Comparison of ENCODE assay signal across 25 mouse cellular contexts in genomic region chr6:138437351-138437750, GRCm38 (mm10).
A peak's percentile ranks its signal among the peaks of the same experiment; 100 is the strongest.
DNase-seq lines count a peak whose midpoint lies in the region; ATAC-seq and TF ChIP-seq lines count a peak whose summit lies in the region.
"Had no signal": no experiment of that assay in that cellular context is flagged by ENCODE, and none has a peak within 500 bp of the region (broad histone marks: within the 10 kb centered on the region; RNA-seq: fewer than 3 reads in every experiment).

No protein-coding gene starts in this region.

- no peaks in the 10 kb centered on the region for H3K27me3 ChIP-seq in forebrain, embryonic 14.5 days (replicated peaks; ENCODE audit: control insufficient read depth, insufficient read depth, low read length)
- no peaks in the 10 kb centered on the region for H3K27me3 ChIP-seq in forebrain, embryonic 13.5 days
- H3K27me3 ChIP-seq in lung, embryonic 14.5 days (ENCODE audit: insufficient read depth, low read length): no peaks in the 10 kb centered on the region
- H3K27me3 ChIP-seq in midbrain, embryonic 11.5 days (ENCODE audit: control insufficient read depth, insufficient read depth, low read length): no peaks in the 10 kb centered on the region
- no peaks in the 10 kb centered on the region for H3K27me3 ChIP-seq in midbrain, embryonic 16.5 days (ENCODE audit: control insufficient read depth, insufficient read depth, low read depth, low read length)
- H3K27me3 ChIP-seq: embryonic facial prominence, embryonic 12.5 days; embryonic facial prominence, embryonic 15.5 days; forebrain, embryonic 12.5 days; heart, embryonic 12.5 days; heart, embryonic 15.5 days; hindbrain, embryonic 13.5 days had no signal

- peak; percentile 23 for DNase-seq in forebrain, embryonic 14.5 days (ENCODE audit: low spot score)
- DNase-seq in lung, embryonic 14.5 days: peak; percentile 61
- no peak for DNase-seq in lung, postnatal 25 days (ENCODE audit: low spot score)
- DNase-seq in midbrain, embryonic 11.5 days (ENCODE audit: low spot score, missing footprints): peak; percentile 79
- DNase-seq: adrenal gland, adult 8-10 months; adrenal gland, postnatal 25 days; cerebellum, adult 11 months; cerebellum, adult 2 months; cerebellum, adult 9-11 months; cerebellum, postnatal 25 days; gastrocnemius, postnatal 25 days; heart, adult 18-20 months; heart, postnatal 10 days; heart, postnatal 36 days had no signal

- H3K4me1 ChIP-seq in forebrain, embryonic 14.5 days (ENCODE audit: control insufficient read depth, insufficient read depth, low read length): no peaks in the 10 kb centered on the region
- no peaks in the 10 kb centered on the region for H3K4me1 ChIP-seq in forebrain, embryonic 13.5 days
- H3K4me1 ChIP-seq in lung, embryonic 14.5 days (ENCODE audit: insufficient read depth): no peaks in the 10 kb centered on the region; the same call in 1 of the 2 replicates
- H3K4me1 ChIP-seq in midbrain, embryonic 11.5 days (ENCODE audit: control insufficient read depth, insufficient read depth, low read length): no peaks in the 10 kb centered on the region
- no peaks in the 10 kb centered on the region for H3K4me1 ChIP-seq in midbrain, embryonic 16.5 days (ENCODE audit: control insufficient read depth, insufficient read depth, low read length)
- H3K4me1 ChIP-seq: embryonic facial prominence, embryonic 12.5 days; embryonic facial prominence, embryonic 15.5 days; forebrain, embryonic 12.5 days; heart, embryonic 12.5 days; heart, embryonic 15.5 days; hindbrain, embryonic 10.5 days; hindbrain, embryonic 13.5 days had no signal

- TF ChIP-seq CTCF in lung, embryonic 14.5 days (IDR thresholded peaks at IDR 0.05; ENCODE audit: low read depth): no peak

- no peak overlapping the region for H3K4me2 ChIP-seq in forebrain, embryonic 14.5 days (ENCODE audit: low read length)
- H3K4me2 ChIP-seq in forebrain, embryonic 13.5 days: no peak overlapping the region
- H3K4me2 ChIP-seq in lung, embryonic 14.5 days: no peak overlapping the region
- H3K4me2 ChIP-seq in midbrain, embryonic 11.5 days: no peak overlapping the region
- H3K4me2 ChIP-seq in midbrain, embryonic 16.5 days (ENCODE audit: low read length): no peak overlapping the region
- H3K4me2 ChIP-seq: embryonic facial prominence, embryonic 12.5 days; embryonic facial prominence, embryonic 15.5 days; forebrain, embryonic 12.5 days; heart, embryonic 12.5 days; heart, embryonic 15.5 days; hindbrain, embryonic 13.5 days had no signal

- H3K27ac ChIP-seq in forebrain, embryonic 14.5 days (ENCODE audit: low read depth, low read length): no peak overlapping the region
- H3K27ac ChIP-seq in forebrain, embryonic 13.5 days: no peak overlapping the region
- H3K27ac ChIP-seq in lung, embryonic 14.5 days (ENCODE audit: low read depth): no peak overlapping the region
- no peak overlapping the region for H3K27ac ChIP-seq in midbrain, embryonic 11.5 days (ENCODE audit: low read depth, low read length)
- H3K27ac ChIP-seq in midbrain, embryonic 16.5 days (ENCODE audit: low read length): no peak overlapping the region
- H3K27ac ChIP-seq: embryonic facial prominence, embryonic 12.5 days; embryonic facial prominence, embryonic 15.5 days; forebrain, embryonic 12.5 days; heart, embryonic 15.5 days; hindbrain, embryonic 10.5 days; hindbrain, embryonic 13.5 days had no signal

- no peak overlapping the region for H3K9ac ChIP-seq in forebrain, embryonic 14.5 days (ENCODE audit: low read length)
- no peak overlapping the region for H3K9ac ChIP-seq in forebrain, embryonic 13.5 days
- H3K9ac ChIP-seq in lung, embryonic 14.5 days: no peak overlapping the region
- no peak overlapping the region for H3K9ac ChIP-seq in midbrain, embryonic 11.5 days (ENCODE audit: low read length)
- no peak overlapping the region for H3K9ac ChIP-seq in midbrain, embryonic 16.5 days (ENCODE audit: low read depth, low read length)
- H3K9ac ChIP-seq: embryonic facial prominence, embryonic 12.5 days; embryonic facial prominence, embryonic 15.5 days; forebrain, embryonic 12.5 days; heart, embryonic 12.5 days; heart, embryonic 15.5 days; hindbrain, embryonic 13.5 days had no signal

- WGBS in forebrain, embryonic 14.5 days: 59% methylated on average over 3 of the region's 3 CpGs
- 68% methylated on average over 3 of the region's 3 CpGs for WGBS in forebrain, embryonic 13.5 days
- 39% methylated on average over 3 of the region's 3 CpGs for WGBS in lung, embryonic 14.5 days
- WGBS in midbrain, embryonic 11.5 days: 85% methylated on average over 3 of the region's 3 CpGs
- 67% methylated on average over 3 of the region's 3 CpGs for WGBS in midbrain, embryonic 16.5 days

- peak; percentile 32; the same call in 1 of the 2 replicates for ATAC-seq in forebrain, embryonic 14.5 days
- ATAC-seq in forebrain, embryonic 13.5 days: no peak
- peak; percentile 28; the same call in 1 of the 2 replicates for ATAC-seq in lung, embryonic 14.5 days (ENCODE audit: insufficient read depth)
- ATAC-seq in midbrain, embryonic 11.5 days (ENCODE audit: low FRiP score): no peak
- no peak for ATAC-seq in midbrain, embryonic 16.5 days
- ATAC-seq: activated CD4-positive, CD25-positive, alpha-beta regulatory T cell, adult 4 months; hindbrain, embryonic 16.5 days had no signal

- H3K36me3 ChIP-seq in forebrain, embryonic 14.5 days (ENCODE audit: control insufficient read depth, insufficient read depth, low read length): no peaks in the 10 kb centered on the region
- H3K36me3 ChIP-seq in forebrain, embryonic 13.5 days (ENCODE audit: poor library complexity, severe bottlenecking): no peaks in the 10 kb centered on the region
- H3K36me3 ChIP-seq in lung, embryonic 14.5 days (ENCODE audit: insufficient read depth): no peaks in the 10 kb centered on the region
- H3K36me3 ChIP-seq in midbrain, embryonic 11.5 days (ENCODE audit: control insufficient read depth, insufficient read depth, low read length): no peaks in the 10 kb centered on the region
- H3K36me3 ChIP-seq in midbrain, embryonic 16.5 days (ENCODE audit: control insufficient read depth, insufficient read depth, low read length): no peaks in the 10 kb centered on the region
- H3K36me3 ChIP-seq: embryonic facial prominence, embryonic 12.5 days; embryonic facial prominence, embryonic 15.5 days; forebrain, embryonic 12.5 days; heart, embryonic 12.5 days; heart, embryonic 15.5 days; hindbrain, embryonic 10.5 days; hindbrain, embryonic 13.5 days had no signal

- no peak overlapping the region for H3K4me3 ChIP-seq in forebrain, embryonic 14.5 days (ENCODE audit: low read depth, low read length)
- no peak overlapping the region for H3K4me3 ChIP-seq in forebrain, embryonic 13.5 days
- no peak overlapping the region for H3K4me3 ChIP-seq in lung, embryonic 14.5 days (ENCODE audit: low read depth, low read length)
- no peak overlapping the region for H3K4me3 ChIP-seq in midbrain, embryonic 11.5 days (ENCODE audit: low read depth, low read length)
- H3K4me3 ChIP-seq in midbrain, embryonic 16.5 days (ENCODE audit: low read depth, low read length): no peak overlapping the region
- H3K4me3 ChIP-seq: embryonic facial prominence, embryonic 12.5 days; embryonic facial prominence, embryonic 15.5 days; forebrain, embryonic 12.5 days; heart, embryonic 12.5 days; heart, embryonic 15.5 days; hindbrain, embryonic 10.5 days; hindbrain, embryonic 13.5 days had no signal

- H3K9me3 ChIP-seq in forebrain, embryonic 14.5 days (replicated peaks; ENCODE audit: control insufficient read depth, low read length): no peaks in the 10 kb centered on the region
- H3K9me3 ChIP-seq in forebrain, embryonic 13.5 days (replicated peaks): no peaks in the 10 kb centered on the region; the same call in 1 of the 2 replicates
- no peaks in the 10 kb centered on the region for H3K9me3 ChIP-seq in lung, embryonic 14.5 days (ENCODE audit: low read depth, low read length)
- no peaks in the 10 kb centered on the region for H3K9me3 ChIP-seq in midbrain, embryonic 11.5 days (ENCODE audit: control insufficient read depth, low read length)
- H3K9me3 ChIP-seq in midbrain, embryonic 16.5 days (replicated peaks; ENCODE audit: control insufficient read depth, low read length, poor library complexity, severe bottlenecking): no peaks in the 10 kb centered on the region
- H3K9me3 ChIP-seq: embryonic facial prominence, embryonic 12.5 days; embryonic facial prominence, embryonic 15.5 days; forebrain, embryonic 12.5 days; heart, embryonic 12.5 days; heart, embryonic 15.5 days; hindbrain, embryonic 10.5 days; hindbrain, embryonic 13.5 days had no signal

Comparison
In these comparisons a context has a peak if more than half of its experiments do, and no peak if none do; other contexts are left out.
1. ATAC-seq: peak in forebrain, embryonic 14.5 days (single experiment) and lung, embryonic 14.5 days (single experiment); none in forebrain, embryonic 13.5 days (single experiment), midbrain, embryonic 11.5 days (single experiment) and midbrain, embryonic 16.5 days (single experiment).